Mouse (Mus musculus): Measurements from ENCODE around the gene Zbtb38. TPM values are rescaled to one million over a fixed set of nuclear protein-coding genes. Genes with fewer than 3 reads are reported as not detected.
"Not testable (repeated sequence)": the region's sequence is repeated elsewhere in the genome, so short reads cannot be mapped to it uniquely, and the experiment has no call there.

Zbtb38 gene
- polyA plus RNA-seq, 1 experiment from 2014 or later = 9.2 TPM

GRCm38 (mm10) chr9:96659801-96660200 is 92.8 kb downstream of the Zbtb38 start:
- no peaks in the 10 kb centered on the region for H3K27me3 ChIP-seq (ENCODE audit: control insufficient read depth, insufficient read depth, low read length)
- no peak overlapping the region for H3K4me3 ChIP-seq (ENCODE audit: low read depth, low read length)
- no peak overlapping the region for H3K4me2 ChIP-seq (ENCODE audit: low read depth, severe bottlenecking)
- WGBS = 80% methylated on average over 2 of the region's 2 CpGs
- no peak overlapping the region for H3K27ac ChIP-seq (replicated peaks; ENCODE audit: low read depth, low read length)
- no peaks in the 10 kb centered on the region for H3K4me1 ChIP-seq (ENCODE audit: control insufficient read depth, insufficient read depth, low read length)
- no peak overlapping the region for H3K9ac ChIP-seq (ENCODE audit: low read length)
- no peaks in the 10 kb centered on the region for H3K9me3 ChIP-seq (ENCODE audit: control insufficient read depth, low read length)
- DNase-seq (ENCODE audit: low spot score) (no peak), ATAC-seq (ENCODE audit: insufficient number of reproducible peaks, low FRiP score, low TSS enrichment, low read depth) (no peak)
- H3K36me3 ChIP-seq (ENCODE audit: control insufficient read depth, insufficient read depth, low read length) = no peaks in the 10 kb centered on the region

GRCm38 (mm10) chr9:96653538-96653937 is 99.1 kb downstream of the Zbtb38 start:
- no peak for DNase-seq (ENCODE audit: low spot score)
- no peak overlapping the region for H3K4me2 ChIP-seq (ENCODE audit: low read depth, severe bottlenecking)
- no peak overlapping the region for H3K4me3 ChIP-seq (ENCODE audit: low read depth, low read length)
- H3K27ac ChIP-seq (replicated peaks; ENCODE audit: low read depth, low read length) = no peak overlapping the region
- no peak overlapping the region for H3K9ac ChIP-seq (ENCODE audit: low read length)
- no peaks in the 10 kb centered on the region for H3K27me3 ChIP-seq (ENCODE audit: control insufficient read depth, insufficient read depth, low read length)
- no peaks in the 10 kb centered on the region for H3K9me3 ChIP-seq (ENCODE audit: control insufficient read depth, low read length)
- H3K36me3 ChIP-seq (ENCODE audit: control insufficient read depth, insufficient read depth, low read length) = no peaks in the 10 kb centered on the region
- 79% methylated on average over 4 of the region's 4 CpGs for WGBS
- no peak for ATAC-seq (ENCODE audit: insufficient number of reproducible peaks, low FRiP score, low TSS enrichment, low read depth)
- no peaks in the 10 kb centered on the region for H3K4me1 ChIP-seq (ENCODE audit: control insufficient read depth, insufficient read depth, low read length)

- DNase-seq (ENCODE audit: low spot score) = no peak
- Histone ChIP-seq H3K4me3 (ENCODE audit: low read depth, low read length) (no peak overlapping the region), H3K27ac (replicated peaks; ENCODE audit: low read depth, low read length) (no peak overlapping the region), H3K4me1 (ENCODE audit: control insufficient read depth, insufficient read depth, low read length) (no peaks in the 10 kb centered on the region), H3K9ac (ENCODE audit: low read length) (no peak overlapping the region), H3K36me3 (ENCODE audit: control insufficient read depth, insufficient read depth, low read length) (no peaks in the 10 kb centered on the region), H3K4me2 (ENCODE audit: low read depth, severe bottlenecking) (no peak overlapping the region), H3K9me3 (ENCODE audit: control insufficient read depth, low read length) (no peaks in the 10 kb centered on the region), H3K27me3 (ENCODE audit: control insufficient read depth, insufficient read depth, low read length) (no peaks in the 10 kb centered on the region)
- WGBS = 64% methylated on average over 6 of the region's 6 CpGs
- ATAC-seq (ENCODE audit: insufficient number of reproducible peaks, low FRiP score, low TSS enrichment, low read depth) = no peak
These were observed 99.9 kb downstream of the Zbtb38 start for GRCm38 (mm10) chr9:96652763-96653162.

- no peak overlapping the region for H3K9ac ChIP-seq (ENCODE audit: low read length)
- no peaks in the 10 kb centered on the region for H3K4me1 ChIP-seq (ENCODE audit: control insufficient read depth, insufficient read depth, low read length)
- no peaks in the 10 kb centered on the region for H3K36me3 ChIP-seq (ENCODE audit: control insufficient read depth, insufficient read depth, low read length)
- no peak overlapping the region for H3K4me2 ChIP-seq (ENCODE audit: low read depth, severe bottlenecking)
- H3K9me3 ChIP-seq (ENCODE audit: control insufficient read depth, low read length) = no peaks in the 10 kb centered on the region
- H3K27ac ChIP-seq (replicated peaks; ENCODE audit: low read depth, low read length) = no peak overlapping the region
- H3K4me3 ChIP-seq (ENCODE audit: low read depth, low read length) = no peak overlapping the region
- H3K27me3 ChIP-seq (ENCODE audit: control insufficient read depth, insufficient read depth, low read length) = no peaks in the 10 kb centered on the region
- no peak for DNase-seq (ENCODE audit: low spot score)
- WGBS = 84% methylated on average over 7 of the region's 7 CpGs
- ATAC-seq (ENCODE audit: insufficient number of reproducible peaks, low FRiP score, low TSS enrichment, low read depth) = no peak
These were observed 101.8 kb downstream of the Zbtb38 start for GRCm38 (mm10) chr9:96650807-96651206.

- Histone ChIP-seq H3K36me3 (ENCODE audit: control insufficient read depth, insufficient read depth, low read length) (no peaks in the 10 kb centered on the region), H3K27me3 (ENCODE audit: control insufficient read depth, insufficient read depth, low read length) (no peaks in the 10 kb centered on the region), H3K4me1 (ENCODE audit: control insufficient read depth, insufficient read depth, low read length) (no peaks in the 10 kb centered on the region), H3K9ac (ENCODE audit: low read length) (no peak overlapping the region), H3K4me2 (ENCODE audit: low read depth, severe bottlenecking) (no peak overlapping the region), H3K27ac (replicated peaks; ENCODE audit: low read depth, low read length) (no peak overlapping the region), H3K4me3 (ENCODE audit: low read depth, low read length) (no peak overlapping the region), H3K9me3 (ENCODE audit: control insufficient read depth, low read length) (no peaks in the 10 kb centered on the region)
- ATAC-seq (ENCODE audit: insufficient number of reproducible peaks, low FRiP score, low TSS enrichment, low read depth) (no peak), DNase-seq (ENCODE audit: low spot score) (no peak)
- 72% methylated on average over 9 of the region's 9 CpGs for WGBS
These were observed 102.7 kb downstream of the Zbtb38 start for GRCm38 (mm10) chr9:96649924-96650323.

GRCm38 (mm10) chr9:96649362-96649761 is 103.3 kb downstream of the Zbtb38 start:
- Histone ChIP-seq H3K4me1 (ENCODE audit: control insufficient read depth, insufficient read depth, low read length) (no peaks in the 10 kb centered on the region), H3K27me3 (ENCODE audit: control insufficient read depth, insufficient read depth, low read length) (no peaks in the 10 kb centered on the region), H3K9me3 (ENCODE audit: control insufficient read depth, low read length) (no peaks in the 10 kb centered on the region), H3K9ac (ENCODE audit: low read length) (no peak overlapping the region), H3K36me3 (ENCODE audit: control insufficient read depth, insufficient read depth, low read length) (no peaks in the 10 kb centered on the region), H3K4me2 (ENCODE audit: low read depth, severe bottlenecking) (no peak overlapping the region), H3K27ac (replicated peaks; ENCODE audit: low read depth, low read length) (no peak overlapping the region), H3K4me3 (ENCODE audit: low read depth, low read length) (no peak overlapping the region)
- 91% methylated on average over 4 of the region's 4 CpGs for WGBS
- no peak for ATAC-seq (ENCODE audit: insufficient number of reproducible peaks, low FRiP score, low TSS enrichment, low read depth)
- DNase-seq (ENCODE audit: low spot score) = no peak

GRCm38 (mm10) chr9:96646668-96647295 is 105.8 kb downstream of the Zbtb38 start:
- no peak overlapping the region for H3K4me2 ChIP-seq (ENCODE audit: low read depth, severe bottlenecking)
- no peak overlapping the region for H3K27ac ChIP-seq (replicated peaks; ENCODE audit: low read depth, low read length)
- 64% methylated on average over 2 of the region's 2 CpGs for WGBS
- H3K27me3 ChIP-seq (ENCODE audit: control insufficient read depth, insufficient read depth, low read length) = no peaks in the 10 kb centered on the region
- no peak for ATAC-seq (ENCODE audit: insufficient number of reproducible peaks, low FRiP score, low TSS enrichment, low read depth)
- DNase-seq (ENCODE audit: low spot score) = no peak
- H3K4me3 ChIP-seq (ENCODE audit: low read depth, low read length) = no peak overlapping the region
- H3K9ac ChIP-seq (ENCODE audit: low read length) = no peak overlapping the region
- no peaks in the 10 kb centered on the region for H3K9me3 ChIP-seq (ENCODE audit: control insufficient read depth, low read length)
- H3K36me3 ChIP-seq (ENCODE audit: control insufficient read depth, insufficient read depth, low read length) = no peaks in the 10 kb centered on the region
- no peaks in the 10 kb centered on the region for H3K4me1 ChIP-seq (ENCODE audit: control insufficient read depth, insufficient read depth, low read length)

- 87% methylated on average over 2 of the region's 2 CpGs for WGBS
- Histone ChIP-seq H3K27ac (replicated peaks; ENCODE audit: low read depth, low read length) (no peak overlapping the region), H3K4me2 (ENCODE audit: low read depth, severe bottlenecking) (no peak overlapping the region), H3K9ac (ENCODE audit: low read length) (no peak overlapping the region), H3K9me3 (ENCODE audit: control insufficient read depth, low read length) (no peaks in the 10 kb centered on the region), H3K4me1 (ENCODE audit: control insufficient read depth, insufficient read depth, low read length) (no peaks in the 10 kb centered on the region), H3K27me3 (ENCODE audit: control insufficient read depth, insufficient read depth, low read length) (no peaks in the 10 kb centered on the region), H3K4me3 (ENCODE audit: low read depth, low read length) (no peak overlapping the region), H3K36me3 (ENCODE audit: control insufficient read depth, insufficient read depth, low read length) (no peaks in the 10 kb centered on the region)
- ATAC-seq (ENCODE audit: insufficient number of reproducible peaks, low FRiP score, low TSS enrichment, low read depth) (no peak), DNase-seq (ENCODE audit: low spot score) (no peak)
These were observed 107.8 kb downstream of the Zbtb38 start for GRCm38 (mm10) chr9:96644840-96645239.

GRCm38 (mm10) chr9:96644002-96644401 is 108.6 kb downstream of the Zbtb38 start:
- WGBS = 90% methylated on average over 3 of the region's 3 CpGs
- H3K4me3 ChIP-seq (ENCODE audit: low read depth, low read length); ATAC-seq (ENCODE audit: insufficient number of reproducible peaks, low FRiP score, low TSS enrichment, low read depth): not testable (repeated sequence)

More at GRCm38 (mm10) chr9:96644002-96644401, 108.6 kb downstream of the Zbtb38 start:
- not testable (repeated sequence) for H3K27me3 ChIP-seq (ENCODE audit: control insufficient read depth, insufficient read depth, low read length); H3K4me2 ChIP-seq (ENCODE audit: low read depth, severe bottlenecking); H3K9ac ChIP-seq (ENCODE audit: low read length); H3K9me3 ChIP-seq (ENCODE audit: control insufficient read depth, low read length); DNase-seq (ENCODE audit: low spot score); H3K36me3 ChIP-seq (ENCODE audit: control insufficient read depth, insufficient read depth, low read length); H3K4me1 ChIP-seq (ENCODE audit: control insufficient read depth, insufficient read depth, low read length); H3K27ac ChIP-seq (replicated peaks; ENCODE audit: low read depth, low read length)

Data from limb, embryonic 11.5 days (tissue).